Mouse (Mus musculus): Measurements from ENCODE around the gene Nptxr.

DNA sequence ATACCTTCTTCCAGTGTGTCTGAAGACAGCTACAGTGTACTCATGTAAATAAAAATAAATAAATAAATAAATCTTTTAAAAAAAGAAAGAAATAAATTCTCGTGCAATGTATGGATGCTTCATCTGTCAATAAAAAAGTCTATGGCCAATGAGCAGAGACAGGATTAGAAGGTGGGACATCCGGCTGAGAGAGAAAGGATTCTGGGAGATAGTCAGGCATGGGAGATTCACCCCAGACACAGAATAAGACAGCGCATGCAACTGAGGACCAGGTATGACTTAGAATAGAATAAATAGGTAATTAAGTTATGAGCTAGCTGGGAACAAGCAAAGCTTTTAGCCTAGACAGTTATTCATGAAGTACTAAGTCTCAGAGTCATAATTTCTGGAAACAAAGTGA, 38.4 kb upstream of the Nptxr start:
- no peak for TF ChIP-seq CTCF (IDR thresholded peaks at IDR 0.05; ENCODE audit: extremely low read depth, insufficient read length, insufficient replicate concordance, low read depth, low read length)
- TF ChIP-seq POLR2A (IDR thresholded peaks at IDR 0.05; ENCODE audit: low read depth, low read length), result no peak
